Mouse (Mus musculus): ENCODE measurements at regions not wholly inside any gene's neighbourhood (a gene's known extent, or its start where the extent isn't known, plus 50 kb on each side); places are given as distances from the start of the nearest gene placed in this dataset.

- DNase-seq = no peak
Measured at GRCm38 (mm10) chr4:131215682-131216081, 271.5 kb downstream of the Matn1 start.

- DNase-seq = no peak
Measured at GRCm38 (mm10) chr4:131216361-131216760, 272.2 kb downstream of the Matn1 start.

DNA sequence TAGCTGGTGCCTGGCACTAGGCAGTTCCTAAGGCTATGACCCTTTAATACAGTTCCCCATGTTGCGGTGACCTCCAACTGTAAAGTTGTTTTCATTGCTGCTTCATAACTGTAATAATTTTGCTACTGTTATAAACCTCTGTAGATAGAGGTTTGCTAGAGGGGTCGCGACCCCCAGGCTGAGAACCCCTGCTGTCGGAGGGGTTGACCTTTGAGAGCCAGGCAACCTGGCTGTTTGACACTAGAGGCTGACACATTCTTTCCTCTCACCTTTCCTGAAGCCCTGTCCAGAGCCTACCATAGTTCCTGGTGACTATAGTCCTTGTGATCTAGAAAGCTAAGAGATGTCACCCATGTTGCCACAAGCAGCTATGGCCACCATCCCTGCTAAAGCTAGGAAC lies 272.9 kb downstream of the Matn1 start:
- DNase-seq = no peak

GRCm38 (mm10) chr4:131217571-131218155 lies 273.5 kb downstream of the Matn1 start:
- no peak for DNase-seq

DNA sequence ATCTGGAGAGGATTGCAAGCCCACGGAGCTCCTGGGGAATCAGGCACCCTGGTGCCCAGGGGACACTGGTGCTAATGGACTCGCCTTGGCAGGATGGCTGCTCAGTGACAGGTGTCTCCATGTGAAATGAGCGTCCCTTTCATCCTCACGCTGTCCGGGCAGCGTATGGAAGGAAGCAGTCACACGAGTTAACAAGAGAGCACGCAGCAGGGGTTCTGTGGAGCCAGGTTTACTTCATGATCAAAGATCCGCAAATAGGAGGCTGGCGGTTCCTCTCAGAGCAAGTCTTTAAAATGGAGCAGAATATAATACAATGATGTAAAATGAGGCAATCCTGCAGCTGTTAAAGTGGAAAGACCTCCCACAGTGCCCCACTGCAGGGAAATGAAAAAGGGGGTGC lies 276.8 kb downstream of the Matn1 start:
- DNase-seq = no peak

DNA sequence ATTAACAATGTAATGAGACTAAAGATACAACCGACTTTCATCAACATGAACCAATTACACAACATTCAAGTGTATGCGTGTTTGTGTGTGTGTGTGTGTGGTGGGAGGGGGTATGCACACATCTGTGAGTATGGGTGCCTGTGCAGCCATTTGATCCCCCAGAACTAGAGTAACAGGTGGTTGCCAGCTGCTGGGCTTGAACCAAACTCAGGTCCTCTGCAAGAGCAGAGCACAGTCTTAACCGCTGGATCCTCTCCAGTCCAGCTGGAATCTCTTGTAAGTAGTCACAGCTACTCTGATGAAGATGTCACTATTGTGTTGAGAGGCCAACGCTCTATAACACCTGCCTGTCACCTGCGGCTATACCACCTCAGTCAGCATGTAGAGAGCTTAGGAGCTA lies 286.2 kb downstream of the Matn1 start:
- no peak for DNase-seq

DNA sequence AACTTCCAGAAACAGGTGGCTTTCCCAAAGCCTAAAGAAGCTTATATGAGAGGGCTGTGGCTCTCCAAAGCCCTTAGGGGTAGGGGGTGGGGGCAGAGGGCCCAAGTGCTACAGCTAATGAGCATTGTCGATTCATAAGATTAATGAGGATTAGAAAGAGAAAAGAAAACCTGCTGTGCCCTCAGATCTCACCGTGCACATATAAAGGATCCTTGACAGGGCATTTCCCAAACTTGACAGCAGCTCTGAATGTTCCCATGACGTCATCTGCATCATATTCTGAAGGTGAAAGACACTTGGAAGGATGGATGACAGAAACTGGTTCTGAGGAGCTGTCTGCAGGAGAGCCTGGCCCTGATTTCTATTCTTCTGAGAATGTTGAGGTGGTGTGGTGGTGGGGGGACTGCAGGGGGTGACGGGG lies 292.4 kb downstream of the Matn1 start:
- DNase-seq = no peak

DNA sequence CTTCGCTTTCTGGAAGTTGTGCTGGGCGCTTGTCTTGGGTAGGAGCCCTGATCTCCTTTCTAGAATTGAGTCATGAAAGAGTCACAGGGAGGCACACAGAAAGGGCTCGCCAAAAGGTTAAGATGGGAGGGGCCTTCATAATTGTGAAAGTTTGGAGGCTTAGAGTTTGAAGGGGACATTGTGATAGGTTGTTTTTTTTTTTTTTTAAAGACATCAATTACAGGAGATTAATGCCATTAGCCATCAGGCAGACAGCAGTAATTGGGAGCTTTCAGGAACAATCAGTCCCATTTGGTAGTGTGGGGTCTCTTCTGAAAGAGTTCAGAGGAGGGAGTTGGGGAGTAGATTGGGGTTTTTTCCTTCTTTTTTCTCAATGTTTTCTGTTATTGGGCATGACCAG lies 294.4 kb downstream of the Matn1 start:
- DNase-seq = no peak

DNA sequence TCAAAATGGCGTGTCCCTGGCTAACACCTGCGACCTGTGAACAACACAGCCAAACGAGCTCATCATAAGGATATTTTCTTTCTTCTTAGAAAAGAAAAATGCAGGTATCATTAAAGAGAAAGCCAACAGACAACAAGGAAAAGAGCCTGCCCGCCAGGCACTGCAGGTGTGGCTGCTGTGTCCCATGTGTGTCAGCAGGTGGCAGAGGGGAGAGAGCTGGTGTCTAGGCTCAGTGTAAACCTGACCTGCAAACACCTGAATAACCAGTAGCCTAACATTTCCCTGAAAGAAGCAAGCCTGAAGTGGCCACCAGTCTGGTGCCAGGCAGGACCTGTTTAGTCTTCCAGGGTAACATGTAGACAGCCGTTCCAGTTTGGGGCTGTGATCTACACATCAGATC lies 294.9 kb downstream of the Matn1 start:
- DNase-seq = no peak

DNA sequence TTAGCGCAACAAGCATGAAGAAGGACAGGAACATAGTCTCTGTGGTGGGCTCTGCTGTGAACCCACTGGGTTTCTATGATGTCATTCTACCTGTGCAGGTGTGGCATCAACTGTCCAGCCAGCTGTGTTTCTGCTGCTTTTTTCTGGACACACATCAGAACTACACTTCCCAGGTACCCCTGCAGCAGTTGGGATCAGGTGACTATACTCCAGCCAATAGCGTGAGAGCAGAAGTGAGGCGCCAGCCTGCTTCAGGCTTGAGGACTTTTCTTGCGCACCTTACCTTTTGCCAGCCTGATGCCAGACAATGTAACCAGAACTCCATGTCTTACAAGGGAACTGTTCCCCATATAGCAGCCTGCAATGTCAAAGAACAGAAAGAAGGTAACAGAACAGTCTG lies 296.3 kb downstream of the Matn1 start:
- DNase-seq = no peak

DNA sequence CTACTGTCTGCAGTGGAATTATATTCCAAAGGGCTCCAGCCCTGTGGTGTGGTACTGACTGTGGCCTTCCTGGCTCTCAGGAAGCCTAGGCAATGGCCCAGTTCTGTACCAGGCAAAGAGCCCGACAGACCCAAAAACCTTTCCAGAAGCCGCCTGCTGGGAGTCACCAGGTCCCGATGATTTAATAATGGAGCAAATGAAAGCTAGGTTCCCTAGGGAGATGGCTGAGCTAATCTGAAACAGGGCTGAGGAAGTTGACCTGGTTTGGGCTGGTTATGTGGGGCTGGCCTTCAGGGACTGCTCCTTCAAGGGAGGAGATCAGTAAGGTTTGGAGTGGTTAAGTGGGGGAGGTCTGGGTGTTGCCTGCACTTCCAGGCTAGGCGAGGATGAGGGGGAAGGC lies 298.1 kb downstream of the Matn1 start:
- no peak for DNase-seq

DNA sequence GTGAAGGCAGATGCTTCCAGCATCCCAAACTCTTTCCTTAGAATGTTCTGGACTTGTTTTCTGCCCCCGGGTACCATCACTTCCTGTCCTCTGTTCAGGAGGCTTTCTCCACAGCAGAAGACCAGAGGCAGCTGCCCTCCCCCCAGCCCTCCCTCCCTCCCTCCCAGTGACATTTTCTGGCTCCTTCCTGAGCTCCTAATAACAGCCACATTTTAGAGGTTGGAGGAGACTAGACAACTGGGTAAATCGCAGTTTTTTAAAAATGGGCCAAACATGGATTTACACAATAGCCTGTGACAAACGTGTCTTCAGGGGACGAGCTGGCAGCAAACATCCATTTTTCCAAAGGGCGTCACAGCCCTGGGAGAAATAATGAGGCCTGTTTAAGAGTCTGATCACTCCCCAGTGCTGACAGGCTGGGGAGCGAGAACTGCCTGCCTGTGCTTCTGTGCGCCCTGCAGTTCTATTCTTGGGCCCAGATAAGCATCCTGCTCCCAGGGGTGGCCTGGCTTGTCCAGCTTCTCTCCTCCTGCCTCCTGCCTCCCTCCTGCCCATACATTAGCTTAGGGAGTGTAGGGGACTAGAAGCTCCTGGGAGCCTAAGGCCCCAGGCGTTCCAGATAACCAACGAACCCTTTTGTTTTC lies 299.7 kb downstream of the Matn1 start:
- DNase-seq = no peak

DNA sequence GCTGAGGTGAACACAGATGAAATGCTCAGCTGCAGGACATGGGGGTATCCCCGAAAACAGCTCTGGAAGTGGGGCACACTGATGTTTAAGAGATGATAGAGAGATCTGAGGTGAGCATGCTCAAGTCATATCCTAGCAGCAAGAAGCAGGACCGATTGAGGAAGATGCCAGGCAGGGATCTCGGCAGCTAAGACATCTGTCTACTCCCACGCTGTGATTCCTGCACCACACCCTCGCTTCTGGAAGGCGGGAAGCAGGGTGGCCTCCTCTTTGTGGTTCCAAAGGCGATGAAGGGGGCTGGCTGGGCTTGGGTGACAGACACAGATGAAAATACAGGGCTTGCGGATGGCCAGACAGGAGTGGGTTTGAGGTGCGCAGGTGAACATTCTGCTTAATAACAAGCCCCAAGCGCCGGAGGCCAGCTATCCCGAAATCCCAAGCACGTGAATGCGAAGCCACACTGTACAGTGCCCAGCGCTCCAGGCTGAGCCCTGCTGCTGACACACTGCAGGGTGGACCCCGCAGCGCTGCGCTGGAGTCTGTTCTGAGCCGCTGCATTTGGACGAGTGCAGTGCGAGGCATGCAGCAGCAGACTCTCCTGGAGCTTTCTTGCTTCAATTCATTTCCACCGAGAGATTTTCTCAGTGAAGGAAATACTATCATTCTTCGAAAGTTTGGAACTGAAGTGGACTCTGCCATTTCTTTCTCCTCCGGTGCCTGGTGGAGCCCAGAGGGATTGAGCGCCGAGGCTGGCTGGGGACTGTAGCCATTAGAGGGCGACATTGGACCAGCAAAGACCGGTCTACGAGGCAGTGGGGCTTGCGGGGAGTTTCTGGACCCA lies 308.6 kb downstream of the Matn1 start:
- peak; percentile 87 for DNase-seq

GRCm38 (mm10) chr4:131253443-131253817 lies 309.2 kb downstream of the Matn1 start:
- DNase-seq = no peak

- DNase-seq = peak; percentile 87 to 90
Measured at GRCm38 (mm10) chr4:131254243-131254642, 310.1 kb downstream of the Matn1 start.

GRCm38 (mm10) chr4:131254691-131255090 lies 310.5 kb downstream of the Matn1 start:
- no peak for DNase-seq

DNA sequence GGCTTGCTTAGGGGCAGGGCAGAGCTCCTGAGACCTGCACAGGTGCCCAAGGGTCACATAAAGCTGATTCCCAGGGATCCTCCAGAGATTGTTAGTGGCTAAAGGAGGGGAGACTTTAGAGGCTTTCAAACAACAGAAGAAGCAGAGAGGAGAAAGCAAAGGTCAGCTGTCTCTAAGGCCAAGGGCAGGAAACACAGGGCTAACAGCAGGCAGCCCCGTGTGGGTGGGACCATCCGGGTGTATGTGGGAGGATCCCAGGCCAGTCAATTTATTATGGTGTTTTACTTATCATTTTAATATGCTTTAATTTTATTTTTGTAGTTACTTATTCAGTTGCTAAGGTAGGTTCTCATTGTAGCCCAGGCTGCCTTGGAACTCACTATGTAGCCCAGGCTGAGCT lies 317.1 kb downstream of the Matn1 start:
- peak in 1 of 2 experiments; percentile 49 for DNase-seq

DNA sequence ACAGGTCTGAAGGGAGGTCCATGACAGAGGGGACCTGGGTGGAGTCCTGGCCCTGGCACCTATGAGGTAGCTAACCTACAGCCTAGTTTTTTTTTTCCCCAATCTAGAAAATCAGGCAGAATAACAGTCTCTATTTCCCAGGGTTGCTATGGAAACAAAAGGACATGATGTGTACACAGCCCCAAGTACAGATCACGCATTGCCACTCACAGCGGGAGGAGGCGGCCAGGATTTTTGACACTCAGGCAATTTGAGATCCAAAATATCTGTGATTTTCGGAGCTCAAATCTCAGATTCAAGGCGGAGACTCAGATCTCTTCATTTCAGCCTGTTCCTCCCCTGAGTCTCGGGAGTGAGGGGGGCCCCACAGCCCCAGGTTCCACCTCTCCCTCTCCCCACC lies 318.7 kb downstream of the Matn1 start:
- no peak for DNase-seq

- DNase-seq = no peak
Measured at GRCm38 (mm10) chr4:131266764-131267163, 322.6 kb downstream of the Matn1 start.

GRCm38 (mm10) chr4:131267760-131268159 lies 323.6 kb downstream of the Matn1 start:
- DNase-seq = peak; percentile 89 to 91

DNA sequence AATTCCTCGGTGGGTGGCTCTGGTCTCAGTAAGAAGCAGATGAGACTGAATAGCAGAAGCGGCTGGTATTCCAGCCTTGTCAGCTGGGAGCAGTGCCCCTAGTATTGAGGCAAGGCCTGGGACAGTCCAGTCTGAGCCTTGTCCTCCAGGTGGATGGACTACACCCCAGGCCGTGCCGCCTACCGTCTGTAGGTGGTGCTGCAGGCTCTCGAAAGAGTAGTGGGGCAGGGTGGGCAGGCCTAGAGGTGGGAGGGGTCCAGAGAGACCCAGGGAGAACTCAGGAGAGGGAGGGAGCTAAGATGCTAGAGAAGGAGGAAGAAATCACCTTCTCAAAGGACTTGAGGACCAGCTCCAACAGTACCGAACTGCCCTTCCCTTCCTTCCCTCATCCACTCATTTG lies 326.0 kb downstream of the Matn1 start:
- DNase-seq = peak; percentile 45 to 51

- peak; percentile 15 to 23 for DNase-seq
Measured at GRCm38 (mm10) chr4:131272060-131272459, 327.9 kb downstream of the Matn1 start.

- DNase-seq = no peak
Measured at GRCm38 (mm10) chr4:131293560-131293959, 349.4 kb downstream of the Matn1 start.

Measured in adrenal gland, postnatal 36 days (tissue).